Mouse (Mus musculus): Measurements from ENCODE around the gene Syt9. TPM values are rescaled to one million over a fixed set of nuclear protein-coding genes. Genes with fewer than 3 reads are reported as not detected.

Gene Syt9
- polyA plus RNA-seq, 1 experiment from 2014 or later = 12.9 TPM

- Histone ChIP-seq H3K4me1 (ENCODE audit: control insufficient read depth, insufficient read depth, low read depth, low read length) (no peaks in the 10 kb centered on the region), H3K36me3 (ENCODE audit: control insufficient read depth, insufficient read depth, low read length) (no peaks in the 10 kb centered on the region), H3K4me2 (ENCODE audit: low read length) (no peak overlapping the region), H3K9me3 (ENCODE audit: control insufficient read depth, low read length) (no peaks in the 10 kb centered on the region), H3K9ac (ENCODE audit: low read depth, low read length) (no peak overlapping the region), H3K27ac (ENCODE audit: low read depth, low read length) (no peak overlapping the region), H3K27me3 (replicated peaks; ENCODE audit: control insufficient read depth, insufficient read depth, low read length) (no peaks in the 10 kb centered on the region), H3K4me3 (ENCODE audit: low read length) (no peak overlapping the region)
- no peak for ATAC-seq
Observed at GRCm38 (mm10) chr7:107495428-107495827, 124.9 kb downstream of the Syt9 start.

- no peaks in the 10 kb centered on the region for H3K4me1 ChIP-seq (ENCODE audit: control insufficient read depth, insufficient read depth, low read depth, low read length)
- no peak overlapping the region for H3K4me2 ChIP-seq (ENCODE audit: low read length)
- H3K27me3 ChIP-seq (replicated peaks; ENCODE audit: control insufficient read depth, insufficient read depth, low read length) = no peaks in the 10 kb centered on the region
- H3K36me3 ChIP-seq (ENCODE audit: control insufficient read depth, insufficient read depth, low read length) = no peaks in the 10 kb centered on the region
- no peak overlapping the region for H3K27ac ChIP-seq (ENCODE audit: low read depth, low read length)
- WGBS = 68% methylated on average over 7 of the region's 7 CpGs
- no peak for ATAC-seq
- H3K9me3 ChIP-seq (ENCODE audit: control insufficient read depth, low read length) = no peaks in the 10 kb centered on the region
- no peak overlapping the region for H3K9ac ChIP-seq (ENCODE audit: low read depth, low read length)
- H3K4me3 ChIP-seq (ENCODE audit: low read length) = no peak overlapping the region
Observed at GRCm38 (mm10) chr7:107496923-107497322, 126.4 kb downstream of the Syt9 start.

- Histone ChIP-seq H3K4me3 (ENCODE audit: low read length) (no peak overlapping the region), H3K27me3 (replicated peaks; ENCODE audit: control insufficient read depth, insufficient read depth, low read length) (no peaks in the 10 kb centered on the region), H3K27ac (ENCODE audit: low read depth, low read length) (no peak overlapping the region), H3K9ac (ENCODE audit: low read depth, low read length) (no peak overlapping the region), H3K4me2 (ENCODE audit: low read length) (no peak overlapping the region), H3K4me1 (ENCODE audit: control insufficient read depth, insufficient read depth, low read depth, low read length) (peaks cover 6% of the 10 kb centered on the region), H3K36me3 (ENCODE audit: control insufficient read depth, insufficient read depth, low read length) (no peaks in the 10 kb centered on the region), H3K9me3 (ENCODE audit: control insufficient read depth, low read length) (no peaks in the 10 kb centered on the region)
- 76% methylated on average over 7 of the region's 7 CpGs for WGBS
- peak; percentile 18; the same call in 1 of the 2 replicates for ATAC-seq
Observed at GRCm38 (mm10) chr7:107500641-107501040, 130.1 kb downstream of the Syt9 start.

GRCm38 (mm10) chr7:107504761-107505712 is 134.5 kb downstream of the Syt9 start:
- Histone ChIP-seq H3K4me1 (ENCODE audit: control insufficient read depth, insufficient read depth, low read depth, low read length) (peaks cover 6% of the 10 kb centered on the region), H3K36me3 (ENCODE audit: control insufficient read depth, insufficient read depth, low read length) (no peaks in the 10 kb centered on the region), H3K4me3 (ENCODE audit: low read length) (no peak overlapping the region), H3K27me3 (replicated peaks; ENCODE audit: control insufficient read depth, insufficient read depth, low read length) (no peaks in the 10 kb centered on the region), H3K9me3 (ENCODE audit: control insufficient read depth, low read length) (no peaks in the 10 kb centered on the region), H3K4me2 (ENCODE audit: low read length) (no peak overlapping the region), H3K27ac (ENCODE audit: low read depth, low read length) (peak overlapping the region; percentile 39; the same call in 1 of the 2 replicates), H3K9ac (ENCODE audit: low read depth, low read length) (no peak overlapping the region)
- WGBS = 37% methylated on average over 5 of the region's 5 CpGs
- ATAC-seq = peak; percentile 65

GRCm38 (mm10) chr7:107507920-107508319 is 137.4 kb downstream of the Syt9 start:
- no peak for ATAC-seq
- Histone ChIP-seq H3K4me2 (ENCODE audit: low read length) (no peak overlapping the region), H3K27ac (ENCODE audit: low read depth, low read length) (no peak overlapping the region), H3K9me3 (ENCODE audit: control insufficient read depth, low read length) (no peaks in the 10 kb centered on the region), H3K27me3 (replicated peaks; ENCODE audit: control insufficient read depth, insufficient read depth, low read length) (no peaks in the 10 kb centered on the region), H3K36me3 (ENCODE audit: control insufficient read depth, insufficient read depth, low read length) (no peaks in the 10 kb centered on the region), H3K4me3 (ENCODE audit: low read length) (no peak overlapping the region), H3K9ac (ENCODE audit: low read depth, low read length) (no peak overlapping the region), H3K4me1 (ENCODE audit: control insufficient read depth, insufficient read depth, low read depth, low read length) (peaks cover 6% of the 10 kb centered on the region)
- 88% methylated on average over 3 of the region's 3 CpGs for WGBS

- WGBS = 70% methylated on average over 3 of the region's 3 CpGs
- ATAC-seq = no peak
- Histone ChIP-seq H3K4me1 (ENCODE audit: control insufficient read depth, insufficient read depth, low read depth, low read length) (peaks cover 6% of the 10 kb centered on the region), H3K4me2 (ENCODE audit: low read length) (no peak overlapping the region), H3K36me3 (ENCODE audit: control insufficient read depth, insufficient read depth, low read length) (no peaks in the 10 kb centered on the region), H3K9me3 (ENCODE audit: control insufficient read depth, low read length) (no peaks in the 10 kb centered on the region), H3K4me3 (ENCODE audit: low read length) (no peak overlapping the region), H3K27ac (ENCODE audit: low read depth, low read length) (no peak overlapping the region), H3K9ac (ENCODE audit: low read depth, low read length) (no peak overlapping the region), H3K27me3 (replicated peaks; ENCODE audit: control insufficient read depth, insufficient read depth, low read length) (no peaks in the 10 kb centered on the region)
Observed at GRCm38 (mm10) chr7:107509740-107510139, 139.2 kb downstream of the Syt9 start.

GRCm38 (mm10) chr7:107516704-107517410 is 146.3 kb downstream of the Syt9 start:
- no peak overlapping the region for H3K4me2 ChIP-seq (ENCODE audit: low read length)
- H3K9me3 ChIP-seq (ENCODE audit: control insufficient read depth, low read length) = no peaks in the 10 kb centered on the region
- no peak overlapping the region for H3K9ac ChIP-seq (ENCODE audit: low read depth, low read length)
- 38% methylated on average over 8 of the region's 8 CpGs for WGBS
- H3K36me3 ChIP-seq (ENCODE audit: control insufficient read depth, insufficient read depth, low read length) = no peaks in the 10 kb centered on the region
- ATAC-seq = peak; percentile 58
- H3K27ac ChIP-seq (ENCODE audit: low read depth, low read length) = no peak overlapping the region
- H3K4me3 ChIP-seq (ENCODE audit: low read length) = no peak overlapping the region
- no peaks in the 10 kb centered on the region for H3K4me1 ChIP-seq (ENCODE audit: control insufficient read depth, insufficient read depth, low read depth, low read length)
- no peaks in the 10 kb centered on the region for H3K27me3 ChIP-seq (replicated peaks; ENCODE audit: control insufficient read depth, insufficient read depth, low read length)

GRCm38 (mm10) chr7:107519256-107520025 is 148.9 kb downstream of the Syt9 start:
- no peaks in the 10 kb centered on the region for H3K4me1 ChIP-seq (ENCODE audit: control insufficient read depth, insufficient read depth, low read depth, low read length)
- H3K36me3 ChIP-seq (ENCODE audit: control insufficient read depth, insufficient read depth, low read length) = no peaks in the 10 kb centered on the region
- no peak overlapping the region for H3K9ac ChIP-seq (ENCODE audit: low read depth, low read length)
- no peak overlapping the region for H3K27ac ChIP-seq (ENCODE audit: low read depth, low read length)
- peak; percentile 34; the same call in 1 of the 2 replicates for ATAC-seq
- no peak overlapping the region for H3K4me3 ChIP-seq (ENCODE audit: low read length)
- H3K9me3 ChIP-seq (ENCODE audit: control insufficient read depth, low read length) = no peaks in the 10 kb centered on the region
- H3K27me3 ChIP-seq (replicated peaks; ENCODE audit: control insufficient read depth, insufficient read depth, low read length) = no peaks in the 10 kb centered on the region
- H3K4me2 ChIP-seq (ENCODE audit: low read length) = no peak overlapping the region
- WGBS = 73% methylated on average over 12 of the region's 12 CpGs
